Mouse (Mus musculus) CH12.LX (cell line): ENCODE measurements around the gene Actr1b.
"Not testable (repeated sequence)": the region's sequence is repeated elsewhere in the genome, so short reads cannot be mapped to it uniquely, and the experiment has no call there.

Source experiments
- CHD2 ChIP-seq: IDR thresholded peaks from 2 replicates; pipeline ENCODE4 v1.6.1; 2011; ENCODE audit warnings: low read length, improper control_type of control experiment
- CTCF ChIP-seq, 2 experiments: IDR thresholded peaks in 1 of 2; conservative IDR thresholded peaks in 1 of 2; 2 replicates each; pipeline ENCODE4 v1.5.1; 2011 to 2012; ENCODE audit warnings: low read depth in 2 of 2, low read length in 2 of 2, improper control_type of control experiment in 1 of 2, inconsistent platforms in 1 of 2, mild to moderate bottlenecking in 1 of 2, moderate library complexity in 1 of 2
- HCFC1 ChIP-seq: IDR thresholded peaks from 2 replicates; pipeline ENCODE4 v1.6.1; 2012; ENCODE audit warnings: low read depth, mild to moderate bottlenecking, inconsistent platforms, low read length, improper control_type of control experiment
- MAFK ChIP-seq: IDR thresholded peaks from 2 replicates; pipeline ENCODE4 v1.6.1; 2011; ENCODE audit warnings: low read length, improper control_type of control experiment; ENCODE audit not compliant: insufficient replicate concordance
- MAX ChIP-seq: IDR thresholded peaks from 2 replicates; pipeline ENCODE4 v1.6.1; 2011; ENCODE audit warnings: low read length, improper control_type of control experiment
- MAZ ChIP-seq: IDR thresholded peaks from 2 replicates; pipeline ENCODE4 v1.6.1; 2012; ENCODE audit warnings: low read depth, mild to moderate bottlenecking, inconsistent platforms, low read length, improper control_type of control experiment, moderate library complexity
- MXI1 ChIP-seq: IDR thresholded peaks from 2 replicates; pipeline ENCODE4 v1.6.1; 2011; ENCODE audit warnings: mild to moderate bottlenecking, low read depth, low read length, improper control_type of control experiment
- MYC ChIP-seq: IDR thresholded peaks from 2 replicates; pipeline ENCODE4 v1.6.1; 2011; ENCODE audit warnings: low read depth, mild to moderate bottlenecking, improper control_type of control experiment, low read length
- POLR2A ChIP-seq: IDR thresholded peaks from 2 replicates; pipeline ENCODE4 v1.6.1; 2011; ENCODE audit warnings: low read depth, mild to moderate bottlenecking, improper control_type of control experiment, low read length
- POLR2AphosphoS2 ChIP-seq: IDR thresholded peaks from 2 replicates; pipeline ENCODE4 v1.6.1; 2011; ENCODE audit warnings: low read depth, low read length, improper control_type of control experiment
- RAD21 ChIP-seq: IDR thresholded peaks from 2 replicates; pipeline ENCODE4 v1.6.1; 2011; ENCODE audit warnings: low read depth, mild to moderate bottlenecking, low read length, improper control_type of control experiment, moderate library complexity
- TCF12 ChIP-seq: IDR thresholded peaks from 2 replicates; pipeline ENCODE4 v1.6.1; 2014; ENCODE audit warnings: low read depth, mild to moderate bottlenecking, inconsistent platforms, low read length, improper control_type of control experiment
- UBTF ChIP-seq: IDR thresholded peaks from 2 replicates; pipeline ENCODE4 v1.6.1; 2012; ENCODE audit warnings: low read depth, mild to moderate bottlenecking, inconsistent platforms, low read length, improper control_type of control experiment, moderate library complexity
- ZNF384 ChIP-seq: IDR thresholded peaks from 2 replicates; pipeline ENCODE4 v1.6.1; 2012; ENCODE audit warnings: low read depth, low read length, improper control_type of control experiment, inconsistent platforms

- TF ChIP-seq MAFK; POLR2A; MXI1; CTCF (conservative IDR thresholded peaks at IDR 0.05 in 1 of 2, IDR thresholded peaks at IDR 0.05 in 1 of 2; ENCODE audit: low read depth in 2 of 2, low read length in 2 of 2); RAD21; CHD2; TCF12; POLR2AphosphoS2; ZNF384; UBTF; MAX; MYC; HCFC1; MAZ: not testable (repeated sequence)
These were observed 46.2 kb downstream of the Actr1b start for GRCm38 (mm10) chr1:36668007-36668406.
